Mouse (Mus musculus): ENCODE measurements around the gene Gm49369.

The Gm49369 gene

GRCm38 (mm10) chr7:142394261-142395190 lies 12.1 kb upstream of the Gm49369 start:
- no peak for DNase-seq (ENCODE audit: low read depth, low spot score)

DNA sequence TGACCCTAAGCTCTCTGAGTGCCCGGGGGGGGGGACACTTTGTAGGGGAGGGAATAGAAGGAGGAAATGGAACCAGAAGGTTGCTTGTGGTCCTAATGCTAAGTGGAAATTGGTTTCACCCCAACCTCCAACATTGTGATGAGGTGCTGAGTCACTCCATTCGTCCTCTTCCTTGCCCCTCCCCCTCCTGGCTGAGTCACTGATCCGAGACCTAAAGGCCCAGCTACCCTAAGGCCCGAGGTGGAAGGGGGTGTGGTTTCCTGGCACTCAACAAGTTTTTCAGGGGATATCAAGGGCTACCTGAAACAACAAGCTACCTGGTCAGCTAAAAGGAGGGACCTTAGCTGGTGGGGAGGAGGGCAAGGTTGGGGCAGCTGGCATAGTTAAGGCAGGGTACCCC lies 10.7 kb upstream of the Gm49369 start:
- no peak for DNase-seq (ENCODE audit: low read depth, low spot score)

DNA sequence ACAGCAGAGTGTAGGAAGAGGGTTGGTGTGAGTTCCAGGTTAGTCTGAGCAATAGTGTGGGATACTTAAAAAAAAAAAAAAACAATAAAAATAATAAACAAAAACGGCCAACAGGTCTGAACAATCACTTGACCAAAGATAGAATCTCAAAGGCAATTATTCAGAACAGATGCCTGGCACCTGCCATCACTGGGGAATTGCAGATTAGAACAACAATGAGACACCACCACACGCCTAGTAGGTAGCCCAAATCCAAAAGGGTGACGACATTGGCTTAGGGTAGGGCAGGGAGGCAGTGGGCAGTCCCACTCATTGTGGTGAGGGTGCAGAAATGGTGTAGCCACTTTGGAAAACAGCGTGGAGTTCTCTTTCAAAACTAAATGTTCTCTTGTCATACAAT lies 9.1 kb upstream of the Gm49369 start:
- no peak for DNase-seq (ENCODE audit: low read depth, low spot score)

- no peak for DNase-seq (ENCODE audit: low read depth, low spot score)
Observed at GRCm38 (mm10) chr7:142391108-142391507, 8.6 kb upstream of the Gm49369 start.

DNA sequence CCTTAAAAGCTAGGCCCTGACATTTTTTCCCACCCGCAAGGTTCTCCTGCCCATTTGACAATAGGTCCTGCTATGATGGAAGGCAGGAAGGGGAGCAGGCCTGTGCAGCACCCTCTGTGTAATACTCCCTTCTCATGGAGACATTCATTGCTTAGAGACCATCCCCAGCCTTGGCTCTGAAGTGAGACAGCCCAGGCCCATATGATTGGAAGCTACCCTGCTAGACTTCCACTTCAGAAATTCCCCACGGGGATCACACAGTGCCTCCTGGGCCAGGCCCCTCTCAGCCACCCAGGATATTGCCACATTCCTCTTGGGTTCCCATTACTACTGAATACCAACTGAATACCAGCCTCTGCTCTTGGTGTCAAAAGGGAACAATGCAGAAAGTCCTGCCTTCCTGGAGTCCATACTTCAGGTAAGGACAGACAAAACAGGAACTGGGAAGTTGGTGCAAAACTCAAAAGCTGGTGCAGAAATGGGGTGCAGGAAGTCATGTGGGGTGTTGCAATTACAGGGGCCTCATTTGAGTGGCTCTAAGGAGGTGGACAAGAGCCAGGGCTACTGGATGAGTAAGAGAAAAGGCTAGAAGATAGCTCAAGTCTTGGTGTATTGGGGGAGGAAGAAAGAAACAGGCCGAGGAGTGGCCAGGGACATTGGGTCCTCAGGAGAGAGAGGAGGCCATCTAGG lies 7.6 kb upstream of the Gm49369 start:
- DNase-seq (ENCODE audit: low read depth, low spot score): no peak

- no peak for DNase-seq (ENCODE audit: low read depth, low spot score)
Observed at GRCm38 (mm10) chr7:142388740-142389139, 6.3 kb upstream of the Gm49369 start.

DNA sequence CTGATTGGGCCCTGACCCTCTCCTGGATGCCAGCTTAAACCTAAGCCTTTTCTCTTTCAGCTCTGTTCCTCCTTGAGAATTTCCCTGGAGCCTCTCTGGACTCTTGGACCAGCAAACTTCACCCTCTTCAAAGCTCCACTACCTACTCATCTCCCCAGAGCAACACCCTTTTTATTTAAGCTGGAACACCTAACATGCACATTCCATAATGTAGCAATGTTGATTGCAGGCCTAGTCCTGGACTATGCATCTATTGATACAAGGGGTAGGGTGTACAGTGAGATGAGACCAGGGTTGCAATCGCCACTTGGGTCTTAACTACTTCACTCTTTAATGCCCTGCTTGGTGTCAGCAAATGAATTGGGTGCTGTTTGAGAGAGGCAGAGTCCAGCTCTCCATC lies 5.7 kb upstream of the Gm49369 start:
- DNase-seq (ENCODE audit: low read depth, low spot score): no peak

DNA sequence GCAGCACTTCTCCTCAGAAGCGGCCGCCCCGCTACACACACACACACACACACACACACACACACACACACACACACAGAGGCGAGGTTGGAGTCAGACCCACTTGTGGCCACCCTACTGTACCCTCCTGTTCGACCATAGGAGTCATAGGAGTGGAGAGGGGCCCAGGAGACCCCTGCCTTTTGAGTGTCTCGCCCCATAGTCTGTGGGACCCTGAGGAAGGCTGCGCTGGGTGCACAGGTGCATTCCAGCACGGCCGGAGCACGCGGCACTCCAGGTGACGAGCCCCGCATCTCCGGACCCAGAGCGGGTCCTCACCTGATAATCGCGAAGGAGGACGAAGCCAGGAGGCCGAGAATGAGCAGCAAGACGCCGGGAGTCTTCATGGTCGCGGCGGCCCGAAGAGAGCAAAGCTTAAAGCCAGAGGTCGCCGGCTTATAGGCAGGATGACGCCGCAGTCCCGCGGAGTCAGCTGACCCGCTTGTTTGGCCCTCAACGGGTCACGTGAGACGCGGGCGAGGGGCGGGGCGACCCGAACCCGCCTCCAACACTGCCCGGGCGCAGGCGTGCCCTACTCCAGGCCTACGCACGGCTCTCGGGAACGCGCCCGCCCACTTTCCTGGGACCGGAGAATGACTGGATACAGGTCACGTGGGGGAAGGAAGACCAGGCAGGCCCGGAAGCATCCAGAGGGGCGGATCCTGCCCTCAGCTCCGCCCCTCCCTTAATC lies 5.1 kb upstream of the Gm49369 start, which contains the start of gene Ctsd:
Gene Ctsd, minus strand, starts transcription at position 620 of the 730 bp plus-strand sequence.
- DNase-seq (ENCODE audit: low read depth, low spot score): peak; percentile 93

GRCm38 (mm10) chr7:142386621-142387201 lies 4.2 kb upstream of the Gm49369 start:
- DNase-seq (ENCODE audit: low read depth, low spot score): no peak

GRCm38 (mm10) chr7:142385742-142386403 lies 3.4 kb upstream of the Gm49369 start:
- no peak for DNase-seq (ENCODE audit: low read depth, low spot score)

DNA sequence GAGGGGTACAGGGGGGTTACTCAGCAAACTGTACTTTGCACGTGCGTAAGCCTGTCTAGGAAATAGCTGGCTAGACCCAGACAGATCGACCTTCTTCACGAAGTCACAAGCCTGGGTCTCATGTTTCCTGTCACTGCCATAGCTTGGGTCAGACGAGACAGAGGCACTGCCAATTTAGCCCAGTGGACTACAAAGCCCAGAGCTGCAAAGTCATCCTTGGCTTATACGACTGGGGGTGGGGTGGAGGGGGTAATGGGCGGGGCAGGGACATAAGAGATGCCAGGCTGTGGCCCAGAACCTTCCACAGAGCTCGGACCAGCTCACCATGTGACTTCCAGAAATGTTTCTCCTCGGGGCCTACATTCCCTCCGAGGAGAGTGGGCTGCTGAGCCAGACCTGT lies 1.8 kb upstream of the Gm49369 start:
- no peak for DNase-seq (ENCODE audit: low read depth, low spot score)

- DNase-seq (ENCODE audit: low read depth, low spot score): no peak
Observed at GRCm38 (mm10) chr7:142381175-142381574, 1.3 kb downstream of the Gm49369 start.

GRCm38 (mm10) chr7:142379186-142379585 lies 3.3 kb downstream of the Gm49369 start:
- no peak for DNase-seq (ENCODE audit: low read depth, low spot score)

GRCm38 (mm10) chr7:142377233-142377925 lies 5.1 kb downstream of the Gm49369 start:
- DNase-seq (ENCODE audit: low read depth, low spot score): no peak

GRCm38 (mm10) chr7:142376096-142376495 lies 6.4 kb downstream of the Gm49369 start:
- DNase-seq (ENCODE audit: low read depth, low spot score): no peak

DNA sequence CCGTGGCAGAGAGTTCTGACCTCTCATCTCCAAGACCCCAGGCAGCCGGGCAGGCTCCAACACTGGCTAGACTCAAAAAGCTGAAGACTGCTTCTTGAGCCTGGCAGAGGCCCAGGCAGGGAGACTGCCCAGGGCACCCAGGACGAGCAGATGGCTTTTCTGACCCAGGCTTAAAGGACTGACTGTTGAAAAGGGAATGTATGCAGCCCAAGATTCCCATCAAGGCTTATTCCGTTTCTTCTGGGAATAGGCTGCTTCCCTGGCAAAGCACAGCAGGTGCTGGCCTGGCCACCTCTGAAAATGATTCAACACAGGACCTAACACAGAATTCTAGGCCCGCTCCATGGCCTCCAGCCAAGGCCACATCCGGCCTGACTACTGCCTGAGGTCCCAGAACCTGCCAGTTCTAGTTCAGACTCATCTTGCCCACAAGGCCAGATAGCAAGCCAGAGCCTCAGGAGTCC lies 7.2 kb downstream of the Gm49369 start:
- no peak for DNase-seq (ENCODE audit: low read depth, low spot score)

DNA sequence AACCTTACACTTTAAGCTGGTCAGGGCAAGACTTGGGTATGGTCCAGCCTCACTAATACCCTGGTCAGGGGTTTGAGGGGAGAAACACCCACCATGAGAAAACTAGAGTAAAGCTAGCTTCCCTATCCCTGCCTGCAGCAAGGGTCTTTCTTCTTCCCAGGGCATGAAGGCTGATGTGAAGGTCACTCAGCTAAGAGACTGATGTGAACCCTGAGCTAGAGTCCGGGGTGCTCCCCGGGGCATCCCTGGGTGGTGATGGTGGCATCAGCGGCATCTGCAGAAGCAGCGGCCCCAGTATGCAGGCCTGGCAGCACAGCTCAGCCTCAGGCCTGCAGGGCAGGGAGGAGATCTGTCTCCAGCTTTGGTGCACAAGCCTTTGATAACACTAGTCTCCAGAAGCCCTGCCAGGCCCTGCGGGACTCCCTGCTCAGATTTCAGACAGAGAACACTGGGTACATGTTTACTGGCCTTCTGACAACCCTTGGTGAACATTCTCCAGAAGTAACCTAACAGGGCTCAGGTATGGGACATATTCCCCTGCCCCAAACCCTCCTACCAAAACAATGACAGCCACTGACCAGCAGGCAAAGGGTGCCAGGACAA lies 8.0 kb downstream of the Gm49369 start:
- no peak for DNase-seq (ENCODE audit: low read depth, low spot score)

DNA sequence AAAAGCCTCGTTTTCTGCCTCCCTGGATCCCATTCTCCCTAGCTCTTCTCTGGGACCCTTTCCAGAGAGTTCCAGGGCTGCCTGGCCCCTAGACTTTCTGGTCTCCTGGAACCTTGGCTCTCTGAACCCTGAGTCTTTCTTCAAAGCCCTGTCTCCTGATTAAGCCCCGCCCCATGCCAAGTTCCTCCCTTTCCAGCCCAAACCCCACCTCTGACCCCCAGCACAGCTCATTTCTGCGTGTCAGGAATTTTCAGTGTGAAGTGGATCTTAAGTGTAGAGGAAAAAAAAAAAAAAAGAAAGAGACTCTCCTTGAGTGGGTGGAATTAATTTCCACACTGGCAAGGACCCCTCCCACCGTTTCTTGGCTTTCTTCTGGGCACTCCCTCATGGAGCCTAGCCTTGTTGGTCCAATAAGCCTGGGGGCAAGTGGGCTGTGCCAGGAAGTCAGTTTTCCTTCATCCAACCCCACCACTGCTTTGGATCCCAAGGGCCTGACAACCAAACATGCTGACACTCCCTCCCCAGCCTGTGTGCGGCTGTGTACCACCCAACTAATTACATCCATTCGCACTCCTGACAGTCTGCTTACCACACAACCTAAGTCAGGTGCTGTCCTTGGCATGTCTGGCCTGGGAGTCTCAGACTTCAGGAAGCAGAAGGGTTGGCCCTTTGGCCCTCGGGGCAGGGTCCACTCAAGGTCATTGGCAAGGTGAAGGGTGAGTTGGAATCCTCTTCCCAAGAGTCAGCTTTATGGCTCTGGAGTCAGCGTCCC lies 8.6 kb downstream of the Gm49369 start, which contains the start of gene Ifitm10:
Gene Ifitm10, minus strand, starts transcription at position 113 of the 772 bp plus-strand sequence.
- no peak for DNase-seq (ENCODE audit: low read depth, low spot score)

- DNase-seq (ENCODE audit: low read depth, low spot score): no peak
Observed at GRCm38 (mm10) chr7:142373039-142373438, 9.4 kb downstream of the Gm49369 start.

Measured in brain, embryonic 18.5 days (tissue).